Mouse (Mus musculus) forebrain, embryonic 16.5 days (tissue): ENCODE results near the gene Adm2. TPM values are rescaled to one million over a fixed set of nuclear protein-coding genes. Genes with fewer than 3 reads are reported as not detected.

ENCODE experiments used
- ATAC-seq: fragments of 200-750 bp; cut with Nextera tagmentation; 2 replicates; pipeline ENCODE4 v1.8.0; 2017; ENCODE audit warnings: mild to moderate bottlenecking, moderate library complexity
- H3K27ac ChIP-seq: fragments of 300-500 bp; sonication (generic); 2 replicates; pipeline ENCODE4 v1.5.1; 2014; ENCODE audit warnings: low read length, control low read depth
- H3K27me3 ChIP-seq: fragments of 300-500 bp; sonication (generic); replicated peaks from 2 replicates; pipeline ENCODE4 v1.6.1; 2014; ENCODE audit warnings: low read length; ENCODE audit not compliant: control insufficient read depth, insufficient read depth
- H3K36me3 ChIP-seq: fragments of 300-500 bp; sonication (generic); 2 replicates; pipeline ENCODE4 v1.6.1; 2014; ENCODE audit not compliant: control insufficient read depth, insufficient read depth
- H3K4me1 ChIP-seq: fragments of 300-500 bp; sonication (generic); replicated peaks from 2 replicates; pipeline ENCODE4 v1.6.1; 2014; ENCODE audit warnings: low read length; ENCODE audit not compliant: control insufficient read depth, insufficient read depth
- H3K4me2 ChIP-seq: fragments of 300-500 bp; sonication (generic); 2 replicates; pipeline ENCODE4 v1.6.1; 2014; ENCODE audit warnings: mild to moderate bottlenecking, low read length, control low read depth
- H3K4me3 ChIP-seq: fragments of 300-500 bp; sonication (generic); replicated peaks from 2 replicates; pipeline ENCODE4 v1.5.1; 2014; ENCODE audit warnings: mild to moderate bottlenecking, low read length, control low read depth
- H3K9ac ChIP-seq: fragments of 300-500 bp; sonication (generic); replicated peaks from 2 replicates; pipeline ENCODE4 v1.6.1; 2014; ENCODE audit warnings: low read depth, low read length, control low read depth
- H3K9me3 ChIP-seq: fragments of 300-500 bp; sonication (generic); 2 replicates; pipeline ENCODE4 v1.6.1; 2016; ENCODE audit warnings: low read length; ENCODE audit not compliant: control insufficient read depth
- WGBS: fragments of 180-500 bp; shearing (Covaris S2); extraction: QIAGEN DNeasy Blood & Tissue Kit; methylation state at CpG from one replicate; pipeline ENCODE4 v1.1.7; 2014; 5-methylcytosine and 5-hydroxymethylcytosine counted together
- polyA plus RNA-seq: library from polyadenylated mRNA; unstranded; fragments of >200 nt; fragmentation: Nextera tagmentation; extraction: Ambion mirVana; gene quantifications from 2 replicates; pipeline ENCODE4 v1.2.1, GENCODE M21; 2015

Adm2 gene
- polyA plus RNA-seq, 1 experiment from 2014 or later: not detected

GRCm38 (mm10) chr15:89321264-89321663, 1.3 kb upstream of the Adm2 start:
- Histone ChIP-seq H3K9me3 (no peaks in the 10 kb centered on the region), H3K4me3 (no peak overlapping the region), H3K4me1 (0 out of 2 replicates have a peak, but pooled peaks cover 2% of the 10 kb centered on the region), H3K36me3 (no peaks in the 10 kb centered on the region), H3K4me2 (no peak overlapping the region), H3K27me3 (0 out of 2 replicates have a peak, but pooled peaks cover 4% of the 10 kb centered on the region), H3K27ac (no peak overlapping the region), H3K9ac (no peak overlapping the region)
- no peak for ATAC-seq
- WGBS: 79% methylated on average over 8 of the region's 8 CpGs

- 0 out of 2 replicates have a peak, but pooled peaks cover 4% of the 10 kb centered on the region for H3K27me3 ChIP-seq
- no peaks in the 10 kb centered on the region for H3K9me3 ChIP-seq
- H3K36me3 ChIP-seq: no peaks in the 10 kb centered on the region
- H3K4me2 ChIP-seq: no peak overlapping the region
- 0 out of 2 replicates have a peak, but pooled peaks cover 2% of the 10 kb centered on the region for H3K4me1 ChIP-seq
- no peak overlapping the region for H3K9ac ChIP-seq
- ATAC-seq: no peak
- no peak overlapping the region for H3K4me3 ChIP-seq
- 88% methylated on average over 4 of the region's 4 CpGs for WGBS
- no peak overlapping the region for H3K27ac ChIP-seq
These were observed 1.1 kb downstream of the Adm2 start for GRCm38 (mm10) chr15:89323656-89324055.

GRCm38 (mm10) chr15:89326441-89326840, 3.9 kb downstream of the Adm2 start:
- Histone ChIP-seq H3K27ac (no peak overlapping the region), H3K27me3 (0 out of 2 replicates have a peak, but pooled peaks cover 4% of the 10 kb centered on the region), H3K4me1 (0 out of 2 replicates have a peak, but pooled peaks cover 2% of the 10 kb centered on the region), H3K4me3 (no peak overlapping the region), H3K4me2 (no peak overlapping the region), H3K9ac (no peak overlapping the region), H3K36me3 (no peaks in the 10 kb centered on the region), H3K9me3 (no peaks in the 10 kb centered on the region)
- 73% methylated on average over 5 of the region's 5 CpGs for WGBS
- ATAC-seq: no peak

GRCm38 (mm10) chr15:89334271-89334670, 11.8 kb downstream of the Adm2 start, which contains the start of gene Miox:
Miox (plus strand) TSS chr15:89334398.
- H3K4me3 ChIP-seq: no peak within 1 kb of the TSS
- H3K36me3 ChIP-seq: no peaks in the 10 kb centered on the region
- no peaks in the 10 kb centered on the region for H3K4me1 ChIP-seq
- H3K4me2 ChIP-seq: no peak within 1 kb of the TSS
- no peaks in the 10 kb centered on the region for H3K9me3 ChIP-seq
- H3K9ac ChIP-seq: no peak within 1 kb of the TSS
- no peak for ATAC-seq
- no peaks in the 10 kb centered on the region for H3K27me3 ChIP-seq
- WGBS: 89% methylated on average over 7 of the region's 7 CpGs
- H3K27ac ChIP-seq: no peak within 1 kb of the TSS

- no peak overlapping the region for H3K4me3 ChIP-seq
- no peaks in the 10 kb centered on the region for H3K4me1 ChIP-seq
- 84% methylated on average over 17 of the region's 17 CpGs for WGBS
- no peak overlapping the region for H3K4me2 ChIP-seq
- no peak for ATAC-seq
- no peak overlapping the region for H3K27ac ChIP-seq
- H3K36me3 ChIP-seq: no peaks in the 10 kb centered on the region
- H3K9me3 ChIP-seq: no peaks in the 10 kb centered on the region
- H3K9ac ChIP-seq: no peak overlapping the region
- H3K27me3 ChIP-seq: no peaks in the 10 kb centered on the region
These were observed 12.4 kb downstream of the Adm2 start for GRCm38 (mm10) chr15:89334774-89335537.

GRCm38 (mm10) chr15:89336422-89336821, 13.9 kb downstream of the Adm2 start:
- H3K9me3 ChIP-seq: no peaks in the 10 kb centered on the region
- H3K9ac ChIP-seq: no peak overlapping the region
- no peaks in the 10 kb centered on the region for H3K36me3 ChIP-seq
- 86% methylated on average over 14 of the region's 14 CpGs for WGBS
- no peak overlapping the region for H3K4me3 ChIP-seq
- no peaks in the 10 kb centered on the region for H3K4me1 ChIP-seq
- H3K4me2 ChIP-seq: no peak overlapping the region
- no peaks in the 10 kb centered on the region for H3K27me3 ChIP-seq
- no peak for ATAC-seq
- H3K27ac ChIP-seq: no peak overlapping the region

- no peak overlapping the region for H3K4me2 ChIP-seq
- no peaks in the 10 kb centered on the region for H3K27me3 ChIP-seq
- no peak overlapping the region for H3K27ac ChIP-seq
- no peaks in the 10 kb centered on the region for H3K4me1 ChIP-seq
- 94% methylated on average over 2 of the region's 2 CpGs for WGBS
- H3K9me3 ChIP-seq: no peaks in the 10 kb centered on the region
- ATAC-seq: no peak
- no peaks in the 10 kb centered on the region for H3K36me3 ChIP-seq
- no peak overlapping the region for H3K9ac ChIP-seq
- no peak overlapping the region for H3K4me3 ChIP-seq
These were observed 17.2 kb downstream of the Adm2 start for GRCm38 (mm10) chr15:89339696-89340095.

- no peak for ATAC-seq
- no peaks in the 10 kb centered on the region for H3K27me3 ChIP-seq
- 86% methylated on average over 3 of the region's 3 CpGs for WGBS
These were observed 17.6 kb downstream of the Adm2 start for GRCm38 (mm10) chr15:89340136-89340535.

GRCm38 (mm10) chr15:89341678-89342077, 19.2 kb downstream of the Adm2 start:
- no peak overlapping the region for H3K4me3 ChIP-seq
- no peak overlapping the region for H3K9ac ChIP-seq
- no peak overlapping the region for H3K27ac ChIP-seq
- no peak for ATAC-seq
- 41% methylated on average over 1 of the region's 1 CpGs for WGBS
- H3K36me3 ChIP-seq: no peaks in the 10 kb centered on the region
- H3K27me3 ChIP-seq: no peaks in the 10 kb centered on the region
- no peak overlapping the region for H3K4me2 ChIP-seq
- H3K9me3 ChIP-seq: no peaks in the 10 kb centered on the region
- no peaks in the 10 kb centered on the region for H3K4me1 ChIP-seq

More at GRCm38 (mm10) chr15:89340136-89340535, 17.6 kb downstream of the Adm2 start:
- Histone ChIP-seq H3K27ac (no peak overlapping the region), H3K4me2 (no peak overlapping the region), H3K36me3 (no peaks in the 10 kb centered on the region), H3K4me3 (no peak overlapping the region), H3K4me1 (no peaks in the 10 kb centered on the region), H3K9me3 (no peaks in the 10 kb centered on the region), H3K9ac (no peak overlapping the region)
